Mouse (Mus musculus) MEL (cell line): ENCODE measurements around the gene Nsg1. TPM values are rescaled to one million over a fixed set of nuclear protein-coding genes. Genes with fewer than 3 reads are reported as not detected.

ENCODE experiments used
- DNase-seq: peaks from one replicate; pipeline ENCODE4 v3.0.0; 2011; ENCODE audit warnings: low read depth, low spot score
- H3K27ac ChIP-seq: 2 replicates; pipeline ENCODE4 v1.5.1; 2012; ENCODE audit warnings: low read depth, mild to moderate bottlenecking, control low read depth, low read length, moderate library complexity; ENCODE audit not compliant: control insufficient read depth
- H3K27me3 ChIP-seq, 2 experiments: fragments of 150-350 bp in 1 of 2; sonication (generic) in 1 of 2; 2 replicates each; pipeline ENCODE4 v1.6.1; 2012; ENCODE audit warnings: low read length in 2 of 2, mild to moderate bottlenecking in 2 of 2, improper control_type of control experiment in 1 of 2, moderate library complexity in 1 of 2; ENCODE audit not compliant: insufficient read depth in 2 of 2, control insufficient read depth in 1 of 2
- H3K36me3 ChIP-seq, 2 experiments: 2 replicates each; pipeline ENCODE4 v1.6.1; 2012 to 2014; ENCODE audit warnings: low read length in 2 of 2, improper control_type of control experiment in 1 of 2, inconsistent platforms in 1 of 2, mild to moderate bottlenecking in 1 of 2; ENCODE audit not compliant: insufficient read depth in 2 of 2, control insufficient read depth in 1 of 2
- H3K4me1 ChIP-seq, 2 experiments: fragments of 150-350 bp in 1 of 2; sonication (generic) in 1 of 2; 2 replicates each; pipeline ENCODE4 v1.6.1; 2012; ENCODE audit warnings: low read length in 2 of 2, improper control_type of control experiment in 1 of 2, mild to moderate bottlenecking in 1 of 2; ENCODE audit not compliant: insufficient read depth in 2 of 2, control insufficient read depth in 1 of 2
- H3K4me3 ChIP-seq, 2 experiments: fragments of 150-350 bp in 1 of 2; sonication (generic) in 1 of 2; 2 replicates each; pipeline ENCODE4 v1.5.1; 2012; ENCODE audit warnings: low read depth in 2 of 2, low read length in 2 of 2, mild to moderate bottlenecking in 2 of 2, moderate library complexity in 2 of 2, control low read depth in 1 of 2, improper control_type of control experiment in 1 of 2; ENCODE audit not compliant: control insufficient read depth in 1 of 2, insufficient read depth in 1 of 2
- H3K79me2 ChIP-seq: 2 replicates; pipeline ENCODE4 v1.6.1; 2012; ENCODE audit warnings: mild to moderate bottlenecking, low read length, moderate library complexity; ENCODE audit not compliant: control insufficient read depth, poor library complexity, insufficient read depth
- H3K9ac ChIP-seq: 2 replicates; pipeline ENCODE4 v1.6.1; 2012; ENCODE audit warnings: low read depth, mild to moderate bottlenecking, control low read depth, low read length, moderate library complexity; ENCODE audit not compliant: control insufficient read depth, poor library complexity, severe bottlenecking
- H3K9me3 ChIP-seq: fragments of 150-350 bp; sonication (generic); replicated peaks from 2 replicates; pipeline ENCODE4 v1.6.1; 2012; ENCODE audit warnings: mild to moderate bottlenecking, low read length, improper control_type of control experiment, moderate library complexity; ENCODE audit not compliant: insufficient read depth
- BHLHE40 ChIP-seq: IDR thresholded peaks from 2 replicates; pipeline ENCODE4 v1.6.1; 2012; ENCODE audit warnings: low read depth, mild to moderate bottlenecking, inconsistent platforms, low read length, improper control_type of control experiment, borderline replicate concordance
- CHD1 ChIP-seq: IDR thresholded peaks from 2 replicates; pipeline ENCODE4 v1.6.1; 2012; ENCODE audit warnings: low read depth, mild to moderate bottlenecking, inconsistent platforms, low read length, improper control_type of control experiment
- CHD2 ChIP-seq: IDR thresholded peaks from 2 replicates; pipeline ENCODE4 v1.6.1; 2011; ENCODE audit warnings: low read length, improper control_type of control experiment
- CTCF ChIP-seq, 3 experiments: IDR thresholded peaks in 2 of 3; conservative IDR thresholded peaks in 1 of 3; 2 replicates each; pipeline ENCODE4 v1.5.1; 2011 to 2012; ENCODE audit warnings: low read length in 3 of 3, low read depth in 2 of 3, mild to moderate bottlenecking in 2 of 3, improper control_type of control experiment in 1 of 3, inconsistent platforms in 1 of 3, mixed read lengths in 1 of 3, moderate library complexity in 1 of 3; ENCODE audit not compliant: control insufficient read depth in 1 of 3, insufficient read depth in 1 of 3, poor library complexity in 1 of 3, severe bottlenecking in 1 of 3
- EP300 ChIP-seq, 2 experiments: IDR thresholded peaks; 2 replicates each; pipeline ENCODE4 v1.6.1; 2011; ENCODE audit warnings: improper control_type of control experiment in 2 of 2, low read length in 2 of 2, low read depth in 1 of 2, mild to moderate bottlenecking in 1 of 2
- ETS1 ChIP-seq: IDR thresholded peaks from 2 replicates; pipeline ENCODE4 v1.6.1; 2012; ENCODE audit warnings: low read depth, mild to moderate bottlenecking, inconsistent platforms, low read length, improper control_type of control experiment, moderate library complexity
- GABPA ChIP-seq: IDR thresholded peaks from 2 replicates; pipeline ENCODE4 v1.6.1; 2012; ENCODE audit warnings: low read depth, mild to moderate bottlenecking, inconsistent platforms, low read length, improper control_type of control experiment, moderate library complexity
- GATA1 ChIP-seq: IDR thresholded peaks from 2 replicates; pipeline ENCODE4 v1.6.1; 2011; ENCODE audit warnings: low read depth, low read length, improper control_type of control experiment
- HCFC1 ChIP-seq: IDR thresholded peaks from 2 replicates; pipeline ENCODE4 v1.6.1; 2012; ENCODE audit warnings: low read depth, mild to moderate bottlenecking, inconsistent platforms, low read length, improper control_type of control experiment, moderate library complexity
- MAZ ChIP-seq: IDR thresholded peaks from 2 replicates; pipeline ENCODE4 v1.6.1; 2012; ENCODE audit warnings: low read depth, mild to moderate bottlenecking, inconsistent platforms, low read length, improper control_type of control experiment
- MEF2A ChIP-seq: IDR thresholded peaks from 2 replicates; pipeline ENCODE4 v1.6.1; 2014; ENCODE audit warnings: low read depth, mild to moderate bottlenecking, inconsistent platforms, low read length, improper control_type of control experiment; ENCODE audit not compliant: poor library complexity, insufficient replicate concordance, severe bottlenecking; ENCODE audit errors: extremely low read depth
- MYC ChIP-seq: IDR thresholded peaks from 2 replicates; pipeline ENCODE4 v1.6.1; 2011; ENCODE audit warnings: low read depth, mild to moderate bottlenecking, low read length, improper control_type of control experiment, moderate library complexity
- NELFE ChIP-seq: IDR thresholded peaks from 2 replicates; pipeline ENCODE4 v1.6.1; 2011; ENCODE audit warnings: low read depth, low read length, improper control_type of control experiment
- NRF1 ChIP-seq: IDR thresholded peaks from 2 replicates; pipeline ENCODE4 v1.6.1; 2014; ENCODE audit warnings: low read depth, mild to moderate bottlenecking, inconsistent platforms, low read length, improper control_type of control experiment, moderate library complexity; ENCODE audit not compliant: poor library complexity, insufficient read depth, severe bottlenecking
- POLR2A ChIP-seq, 2 experiments: IDR thresholded peaks; 2 replicates each; pipeline ENCODE4 v1.6.1; 2011 to 2012; ENCODE audit warnings: low read length in 2 of 2, mild to moderate bottlenecking in 2 of 2, control low read depth in 1 of 2, improper control_type of control experiment in 1 of 2, low read depth in 1 of 2, moderate library complexity in 1 of 2; ENCODE audit not compliant: control insufficient read depth in 1 of 2, insufficient read depth in 1 of 2, poor library complexity in 1 of 2
- POLR2AphosphoS5 ChIP-seq: IDR thresholded peaks from 2 replicates; pipeline ENCODE4 v1.6.1; 2012; ENCODE audit warnings: low read depth, borderline replicate concordance, mild to moderate bottlenecking, inconsistent platforms, low read length, moderate library complexity, mixed read lengths
- RAD21 ChIP-seq: IDR thresholded peaks from 2 replicates; pipeline ENCODE4 v1.6.1; 2011; ENCODE audit warnings: mild to moderate bottlenecking, low read depth, low read length, improper control_type of control experiment
- SIN3A ChIP-seq: IDR thresholded peaks from 2 replicates; pipeline ENCODE4 v1.6.1; 2012; ENCODE audit warnings: low read length, improper control_type of control experiment, inconsistent platforms
- SMC3 ChIP-seq: IDR thresholded peaks from 2 replicates; pipeline ENCODE4 v1.6.1; 2011; ENCODE audit warnings: low read depth, low read length, improper control_type of control experiment
- TCF12 ChIP-seq: IDR thresholded peaks from 2 replicates; pipeline ENCODE4 v1.6.1; 2014; ENCODE audit warnings: low read depth, mild to moderate bottlenecking, inconsistent platforms, low read length, improper control_type of control experiment, moderate library complexity
- UBTF ChIP-seq: IDR thresholded peaks from 2 replicates; pipeline ENCODE4 v1.6.1; 2012; ENCODE audit warnings: low read depth, mild to moderate bottlenecking, inconsistent platforms, low read length, improper control_type of control experiment, moderate library complexity, borderline replicate concordance; ENCODE audit not compliant: insufficient read depth
- USF2 ChIP-seq, 2 experiments: IDR thresholded peaks; 2 replicates each; pipeline ENCODE4 v1.6.1; 2011 to 2012; ENCODE audit warnings: improper control_type of control experiment in 2 of 2, low read length in 2 of 2, borderline replicate concordance in 1 of 2, inconsistent platforms in 1 of 2, low read depth in 1 of 2, mild to moderate bottlenecking in 1 of 2; ENCODE audit not compliant: insufficient read depth in 1 of 2
- ZC3H11A ChIP-seq: IDR thresholded peaks from 2 replicates; pipeline ENCODE4 v1.6.1; 2012; ENCODE audit warnings: low read depth, mild to moderate bottlenecking, inconsistent platforms, low read length, improper control_type of control experiment
- ZKSCAN1 ChIP-seq: IDR thresholded peaks from 2 replicates; pipeline ENCODE4 v1.6.1; 2012; ENCODE audit warnings: low read depth, mild to moderate bottlenecking, inconsistent platforms, low read length, improper control_type of control experiment, moderate library complexity
- ZMIZ1 ChIP-seq: IDR thresholded peaks from 2 replicates; pipeline ENCODE4 v1.6.1; 2012; ENCODE audit warnings: low read depth, mild to moderate bottlenecking, inconsistent platforms, low read length, improper control_type of control experiment, moderate library complexity
- ZNF384 ChIP-seq: IDR thresholded peaks from 2 replicates; pipeline ENCODE4 v1.6.1; 2012; ENCODE audit warnings: low read depth, mild to moderate bottlenecking, inconsistent platforms, low read length, improper control_type of control experiment
- polyA plus RNA-seq, 2 experiments: library from polyadenylated mRNA; stranded (reverse) in 1 of 2; unstranded in 1 of 2; fragments of >175 nt in 1 of 2; fragments of >200 nt in 1 of 2; gene quantifications; 2 replicates each; pipeline versions ENCODE4 v1.2.1 to v1.2.4; 2012; ENCODE audit warnings: low replicate concordance in 2 of 2, low read depth in 1 of 2; ENCODE audit not compliant: insufficient read length in 2 of 2, insufficient read depth in 1 of 2, missing spikeins in 1 of 2
- total RNA-seq: library from RNA; depleted of rRNA; stranded (reverse); fragments of 300-350 nt; gene quantifications from 2 replicates; pipeline ENCODE4 v1.2.3, GENCODE M21; 2012

The Nsg1 gene
- total and polyA plus RNA-seq, 3 experiments, result 0.12 to 0.18 TPM; not detected in 1

DNA sequence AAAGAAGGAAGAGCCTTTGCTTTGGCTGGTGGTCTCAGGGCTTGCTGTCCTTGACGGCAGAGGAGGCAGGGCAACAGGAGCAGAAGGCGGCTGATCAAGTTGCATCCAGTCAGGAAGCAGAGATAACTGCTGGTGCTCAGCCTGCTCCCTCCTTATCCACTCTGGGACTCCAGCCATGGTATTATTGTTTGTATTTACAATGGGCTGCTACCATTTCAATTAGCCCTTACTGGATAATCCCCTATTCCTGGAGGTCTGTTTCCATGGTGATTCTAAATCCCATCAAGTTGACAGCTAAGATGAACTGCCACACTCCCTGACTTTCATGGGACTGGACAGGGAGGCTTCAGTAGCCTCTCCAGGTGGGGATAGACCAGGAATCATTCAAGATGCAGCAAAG lies 35.2 kb upstream of the Nsg1 start:
- no peaks in the 10 kb centered on the region for H3K4me1 ChIP-seq
- no peaks in the 10 kb centered on the region for H3K9me3 ChIP-seq
- no peak for DNase-seq
- H3K27me3 ChIP-seq, result no peaks in the 10 kb centered on the region
- TF ChIP-seq UBTF (no peak), TCF12 (no peak), MAZ (no peak), GATA1 (no peak), CHD1 (no peak), EP300 (IDR thresholded peaks at IDR 0.05; ENCODE audit: low read depth in 1 of 2, low read length in 2 of 2) (no peak), NELFE (no peak), HCFC1 (no peak), GABPA (no peak), ZC3H11A (no peak), ZKSCAN1 (no peak), SMC3 (no peak), MEF2A (no peak), USF2 (IDR thresholded peaks at IDR 0.05; ENCODE audit: borderline replicate concordance in 1 of 2, insufficient read depth in 1 of 2, low read depth in 1 of 2, low read length in 2 of 2) (no peak), BHLHE40 (no peak), CHD2 (no peak), ZNF384 (no peak), NRF1 (no peak), POLR2AphosphoS5 (no peak)
- no peaks in the 10 kb centered on the region for H3K79me2 ChIP-seq
- H3K9ac ChIP-seq, result no peak overlapping the region
- no peaks in the 10 kb centered on the region for H3K36me3 ChIP-seq
- H3K27ac ChIP-seq, result no peak overlapping the region
- H3K4me3 ChIP-seq, result no peak overlapping the region

DNA sequence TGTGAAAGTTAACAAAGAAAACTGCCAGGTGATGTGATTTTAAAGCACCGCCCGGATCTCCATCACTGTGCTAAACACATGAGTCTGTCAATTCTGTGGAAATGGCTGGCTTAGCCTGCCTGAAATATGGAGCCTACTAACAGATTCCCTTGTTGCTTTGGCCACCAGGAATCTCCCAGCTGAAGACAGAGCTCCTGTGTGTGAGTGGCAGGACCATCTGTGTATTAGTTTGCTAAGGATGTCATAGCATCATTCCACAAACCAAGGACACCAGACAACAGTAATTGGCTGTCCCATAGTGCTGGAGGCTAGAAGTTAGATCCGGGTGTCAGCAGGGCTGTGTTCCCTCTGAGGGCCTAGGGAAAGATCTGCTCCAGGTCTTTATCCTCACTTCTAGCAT lies 31.2 kb upstream of the Nsg1 start:
- Histone ChIP-seq H3K79me2 (no peaks in the 10 kb centered on the region), H3K36me3 (no peaks in the 10 kb centered on the region), H3K4me1 (no peaks in the 10 kb centered on the region), H3K27ac (no peak overlapping the region)
- TF ChIP-seq ETS1 (no peak), POLR2A (IDR thresholded peaks at IDR 0.05; ENCODE audit: control insufficient read depth in 1 of 2, insufficient read depth in 1 of 2, low read depth in 1 of 2, low read length in 2 of 2, poor library complexity in 1 of 2) (no peak), SIN3A (no peak), NELFE (no peak), ZMIZ1 (no peak), UBTF (no peak), MYC (no peak), RAD21 (no peak), MEF2A (no peak), GATA1 (no peak), EP300 (IDR thresholded peaks at IDR 0.05; ENCODE audit: low read depth in 1 of 2, low read length in 2 of 2) (no peak), SMC3 (no peak), CTCF (IDR thresholded peaks at IDR 0.05 in 2 of 3, conservative IDR thresholded peaks at IDR 0.05 in 1 of 3; ENCODE audit: control insufficient read depth in 1 of 3, insufficient read depth in 1 of 3, low read depth in 2 of 3, low read length in 3 of 3, poor library complexity in 1 of 3, severe bottlenecking in 1 of 3) (no peak), USF2 (IDR thresholded peaks at IDR 0.05; ENCODE audit: borderline replicate concordance in 1 of 2, insufficient read depth in 1 of 2, low read depth in 1 of 2, low read length in 2 of 2) (no peak), POLR2AphosphoS5 (no peak), ZC3H11A (no peak)
- TF ChIP-seq, all 39 proteins: peak for 0
- H3K9ac ChIP-seq, result no peak overlapping the region
- H3K9me3 ChIP-seq, result no peaks in the 10 kb centered on the region
- H3K27me3 ChIP-seq, result no peaks in the 10 kb centered on the region
- DNase-seq, result no peak
- no peak overlapping the region for H3K4me3 ChIP-seq
